Mouse (Mus musculus): ENCODE results near the gene Nop16.
A peak's percentile ranks its signal among the peaks of the same experiment; 100 is the strongest.

Nop16 gene

GRCm38 (mm10) chr13:54596107-54596690, 6.3 kb upstream of the Nop16 start:
- no peak for DNase-seq (ENCODE audit: low spot score in 2 of 2)

- DNase-seq (ENCODE audit: low spot score in 2 of 2) = no peak
These were observed 3.7 kb upstream of the Nop16 start for GRCm38 (mm10) chr13:54593617-54594016.

GRCm38 (mm10) chr13:54591776-54592356, 2.0 kb upstream of the Nop16 start:
- DNase-seq (ENCODE audit: low spot score in 2 of 2) = no peak

GRCm38 (mm10) chr13:54589414-54589995, 385 bp downstream of the Nop16 start:
- DNase-seq (ENCODE audit: low spot score in 2 of 2) = no peak

- DNase-seq (ENCODE audit: low spot score in 2 of 2) = no peak
These were observed 4.1 kb downstream of the Nop16 start for GRCm38 (mm10) chr13:54585831-54586230.

GRCm38 (mm10) chr13:54582860-54583259, 7.0 kb downstream of the Nop16 start:
- no peak for DNase-seq (ENCODE audit: low spot score in 2 of 2)

GRCm38 (mm10) chr13:54582126-54582525, 7.8 kb downstream of the Nop16 start:
- DNase-seq (ENCODE audit: low spot score in 2 of 2) = no peak

- DNase-seq (ENCODE audit: low spot score in 2 of 2) = no peak
These were observed 8.5 kb downstream of the Nop16 start for GRCm38 (mm10) chr13:54581385-54581784.

- DNase-seq (ENCODE audit: low spot score in 2 of 2) = no peak
These were observed 12.0 kb downstream of the Nop16 start for GRCm38 (mm10) chr13:54577652-54578507.

- peak in 1 of 2 experiments; percentile 28 for DNase-seq (ENCODE audit: low spot score in 2 of 2)
These were observed 14.4 kb downstream of the Nop16 start for GRCm38 (mm10) chr13:54575489-54575888.

GRCm38 (mm10) chr13:54574854-54575481, 14.9 kb downstream of the Nop16 start, which contains the start of gene Arl10:
Gene Arl10, plus strand, starts transcription at chr13:54575015.
- DNase-seq (ENCODE audit: low spot score in 2 of 2) = peak; percentile 51 to 75

GRCm38 (mm10) chr13:54572621-54573020, 17.3 kb downstream of the Nop16 start:
- no peak for DNase-seq (ENCODE audit: low spot score in 2 of 2)

GRCm38 (mm10) chr13:54571637-54572036, 18.3 kb downstream of the Nop16 start:
- DNase-seq (ENCODE audit: low spot score in 2 of 2) = no peak

- DNase-seq (ENCODE audit: low spot score in 2 of 2) = no peak
These were observed 19.2 kb downstream of the Nop16 start for GRCm38 (mm10) chr13:54570736-54571135.

- DNase-seq (ENCODE audit: low spot score in 2 of 2) = no peak
These were observed 20.6 kb downstream of the Nop16 start for GRCm38 (mm10) chr13:54569282-54569681.

GRCm38 (mm10) chr13:54568380-54568779, 21.5 kb downstream of the Nop16 start:
- DNase-seq (ENCODE audit: low spot score in 2 of 2) = no peak

GRCm38 (mm10) chr13:54565594-54566345, 24.1 kb downstream of the Nop16 start:
- DNase-seq (ENCODE audit: low spot score in 2 of 2) = peak in 1 of 2 experiments; percentile 62

- peak; percentile 89 to 93 for DNase-seq (ENCODE audit: low spot score in 2 of 2)
These were observed 24.7 kb downstream of the Nop16 start, which contains the start of gene 4833439L19Rik for GRCm38 (mm10) chr13:54565201-54565581. Gene 4833439L19Rik, minus strand, starts transcription at chr13:54565435.

- DNase-seq (ENCODE audit: low spot score in 2 of 2) = no peak
These were observed 25.4 kb downstream of the Nop16 start for GRCm38 (mm10) chr13:54564232-54565200.

GRCm38 (mm10) chr13:54562562-54562961, 27.3 kb downstream of the Nop16 start:
- DNase-seq (ENCODE audit: low spot score in 2 of 2) = no peak
